Mouse (Mus musculus) testis, adult 2 months (tissue): ENCODE measurements around the gene Map2k5. TPM values are rescaled to one million over a fixed set of nuclear protein-coding genes. Genes with fewer than 3 reads are reported as not detected.

ENCODE experiments used
- H3K27ac ChIP-seq: fragments of 200-500 bp; 2 replicates; pipeline ENCODE4 v1.5.1; 2012; ENCODE audit warnings: low read depth, low read length; ENCODE audit not compliant: control insufficient read depth, insufficient read depth
- H3K27me3 ChIP-seq: fragments of 200-500 bp; 2 replicates; pipeline ENCODE4 v1.6.1; 2012; ENCODE audit warnings: mild to moderate bottlenecking, low read length, moderate library complexity; ENCODE audit not compliant: control insufficient read depth, insufficient read depth
- H3K36me3 ChIP-seq: fragments of 200-500 bp; 2 replicates; pipeline ENCODE4 v1.6.1; 2012; ENCODE audit warnings: mild to moderate bottlenecking, low read length; ENCODE audit not compliant: control insufficient read depth, insufficient read depth
- H3K4me1 ChIP-seq: fragments of 200-500 bp; 2 replicates; pipeline ENCODE4 v1.6.1; 2012; ENCODE audit warnings: low read length; ENCODE audit not compliant: control insufficient read depth, insufficient read depth
- H3K4me3 ChIP-seq: fragments of 200-500 bp; 2 replicates; pipeline ENCODE4 v1.5.1; 2012; ENCODE audit warnings: low read depth, mild to moderate bottlenecking, low read length, moderate library complexity, mixed read lengths; ENCODE audit not compliant: control insufficient read depth
- CTCF ChIP-seq: fragments of 200-500 bp; IDR thresholded peaks from 2 replicates; pipeline ENCODE4 v1.5.1; 2012; ENCODE audit warnings: low read depth, mild to moderate bottlenecking, inconsistent platforms, low read length, moderate library complexity; ENCODE audit not compliant: control insufficient read depth, insufficient read depth, insufficient replicate concordance
- POLR2A ChIP-seq: fragments of 200-500 bp; IDR thresholded peaks from 2 replicates; pipeline ENCODE4 v1.6.1; 2012; ENCODE audit warnings: low read depth, mild to moderate bottlenecking, inconsistent platforms, low read length, moderate library complexity; ENCODE audit not compliant: control insufficient read depth
- polyA plus RNA-seq: library from polyadenylated mRNA; depleted of rRNA; stranded (reverse); fragments of >200 nt; gene quantifications from 2 replicates; pipeline ENCODE4 v1.2.3, GENCODE M21; 2012

Map2k5 gene
- polyA plus RNA-seq, 1 experiment: 53.3 TPM

DNA sequence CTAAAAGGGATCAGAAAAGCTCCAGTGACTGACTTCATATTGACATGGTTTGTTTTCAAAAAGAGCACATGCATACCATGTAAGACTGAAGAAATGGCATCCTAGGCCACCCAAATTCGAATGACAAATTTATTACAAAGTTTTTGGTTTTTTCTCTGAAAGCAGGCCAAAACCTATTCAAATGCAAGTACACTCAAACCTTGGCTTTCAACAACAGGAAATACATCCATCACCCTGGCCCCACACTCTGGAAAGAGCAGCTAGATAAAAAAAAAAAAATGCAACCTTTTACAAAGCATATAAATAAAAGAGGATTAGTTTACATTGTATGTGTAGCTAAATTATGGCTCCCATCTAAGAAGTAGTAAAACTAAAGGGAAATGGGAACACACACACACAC lies 114.5 kb downstream of the Map2k5 start:
- Histone ChIP-seq H3K36me3 (no peaks in the 10 kb centered on the region; the same call in 1 of the 2 replicates), H3K4me3 (no peak overlapping the region), H3K27me3 (no peaks in the 10 kb centered on the region), H3K27ac (no peak overlapping the region), H3K4me1 (no peaks in the 10 kb centered on the region)
- TF ChIP-seq POLR2A (no peak), CTCF (no peak)

DNA sequence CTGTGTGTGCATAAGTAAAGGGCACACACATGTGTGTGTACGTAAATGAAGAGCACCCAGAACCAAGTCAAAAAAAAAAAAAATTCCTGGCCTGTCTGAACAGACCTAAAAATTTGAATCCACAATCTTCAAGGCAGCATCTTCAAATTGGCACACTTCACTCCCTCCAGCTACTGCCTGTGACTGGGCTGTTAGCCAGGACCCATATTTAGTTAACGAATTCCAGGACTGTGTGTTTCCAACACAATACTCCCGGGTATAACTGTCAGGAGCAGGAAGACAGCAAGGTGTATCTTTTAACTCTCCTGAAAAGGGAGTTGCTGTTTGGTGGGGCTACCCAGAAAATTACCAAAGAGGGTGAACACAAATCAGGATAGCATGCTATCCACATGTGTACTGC lies 118.9 kb downstream of the Map2k5 start:
- H3K36me3 ChIP-seq: peaks cover 2% of the 10 kb centered on the region
- no peak overlapping the region for H3K4me3 ChIP-seq
- no peaks in the 10 kb centered on the region for H3K27me3 ChIP-seq
- H3K27ac ChIP-seq: no peak overlapping the region
- TF ChIP-seq POLR2A (no peak), CTCF (no peak)
- no peaks in the 10 kb centered on the region for H3K4me1 ChIP-seq

DNA sequence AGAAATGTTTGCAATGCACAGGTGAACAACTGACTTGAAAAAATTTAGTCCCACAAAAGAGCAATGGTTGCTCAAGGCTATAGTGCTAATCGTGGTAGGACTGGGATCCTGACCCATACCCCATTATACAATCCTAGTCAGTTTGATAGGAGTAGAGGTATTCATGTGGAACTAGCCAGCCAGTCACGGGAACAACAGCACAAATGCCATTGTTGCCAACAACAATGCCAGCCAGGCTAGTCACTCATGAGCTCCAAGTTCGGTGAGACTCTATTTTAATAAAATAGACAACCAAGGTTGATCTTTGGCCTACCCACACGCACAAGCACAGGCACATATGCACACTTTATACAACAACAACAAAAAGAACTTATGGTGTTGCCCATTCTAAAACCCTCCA lies 120.0 kb downstream of the Map2k5 start:
- Histone ChIP-seq H3K4me3 (no peak overlapping the region), H3K27me3 (no peaks in the 10 kb centered on the region), H3K27ac (no peak overlapping the region), H3K4me1 (no peaks in the 10 kb centered on the region), H3K36me3 (peaks cover 2% of the 10 kb centered on the region)
- TF ChIP-seq POLR2A: no peak
- TF ChIP-seq CTCF: no peak

DNA sequence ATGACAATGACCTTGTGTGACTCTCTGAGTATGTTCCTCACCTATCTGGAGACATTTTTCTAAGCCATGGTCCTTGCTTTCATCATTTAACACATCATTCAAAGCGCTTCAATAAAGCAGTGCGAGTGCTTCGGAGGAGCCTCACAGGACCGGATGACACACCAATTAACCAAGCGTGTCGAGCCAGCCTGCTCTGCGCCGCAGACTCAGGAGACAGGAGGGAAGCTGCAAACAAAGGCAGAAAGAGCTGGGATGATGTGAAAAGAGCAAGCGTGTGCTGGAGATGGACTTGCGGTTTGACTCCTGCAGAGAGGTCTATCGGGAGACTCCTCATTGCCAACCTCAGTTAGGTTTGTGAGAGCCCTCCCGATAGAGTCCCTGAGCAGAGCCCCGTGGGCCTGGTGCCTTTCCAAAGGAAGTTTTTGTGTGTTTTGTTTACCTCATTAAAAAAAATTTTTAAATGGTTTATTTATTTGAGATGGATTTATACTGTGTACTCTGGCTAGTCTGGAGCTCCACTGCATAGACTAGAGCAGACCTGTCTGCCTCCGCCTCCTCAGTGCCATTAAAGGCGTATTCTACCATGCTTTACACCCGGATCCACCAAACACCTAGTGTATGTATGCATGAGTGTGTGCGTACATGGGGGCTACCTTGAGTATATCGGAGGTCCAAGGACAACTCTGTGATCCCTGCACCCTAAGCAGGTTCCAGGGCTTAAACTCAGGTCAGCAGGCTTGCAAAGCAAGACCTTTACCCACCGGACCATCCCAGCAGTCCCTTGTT lies 126.7 kb downstream of the Map2k5 start:
- H3K4me1 ChIP-seq: no peaks in the 10 kb centered on the region
- no peak for TF ChIP-seq POLR2A
- TF ChIP-seq CTCF: no peak
- no peaks in the 10 kb centered on the region; the same call in 1 of the 2 replicates for H3K36me3 ChIP-seq
- no peaks in the 10 kb centered on the region for H3K27me3 ChIP-seq
- H3K4me3 ChIP-seq: no peak overlapping the region
- H3K27ac ChIP-seq: no peak overlapping the region

DNA sequence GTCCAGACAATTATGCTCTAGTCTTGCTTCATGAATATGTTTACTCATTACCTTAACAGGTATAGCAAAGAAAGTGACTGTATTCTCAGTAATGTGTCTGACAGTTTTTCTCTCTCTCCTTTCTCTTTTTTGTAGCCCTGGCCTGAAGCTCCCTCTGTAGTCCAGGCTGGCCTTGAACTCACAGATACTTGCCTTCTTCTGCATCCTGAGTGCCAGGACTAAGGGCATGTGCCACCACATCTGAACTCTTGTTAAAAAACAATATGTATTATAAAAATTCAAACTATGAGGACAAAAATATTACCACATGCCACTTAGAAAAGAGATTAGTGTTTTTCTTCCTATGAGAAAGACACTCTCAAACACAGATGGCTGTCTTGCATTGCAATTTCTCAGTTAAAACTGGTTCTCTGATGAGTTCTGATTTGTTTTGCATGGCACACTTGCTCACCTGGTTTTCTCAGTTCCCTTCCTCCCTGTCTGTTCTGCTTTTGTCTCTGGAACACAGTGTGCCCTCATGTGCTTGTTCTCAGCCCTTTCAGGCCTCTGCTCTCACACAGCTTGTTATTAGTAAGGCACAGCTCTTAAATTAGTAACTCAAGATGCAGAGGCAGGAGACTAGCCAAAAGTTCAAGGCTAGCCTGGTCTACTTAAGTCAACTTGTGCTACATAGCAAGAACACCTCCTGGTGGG lies 129.5 kb downstream of the Map2k5 start:
- H3K4me3 ChIP-seq: no peak overlapping the region
- H3K27ac ChIP-seq: no peak overlapping the region
- H3K36me3 ChIP-seq: no peaks in the 10 kb centered on the region
- TF ChIP-seq CTCF: no peak
- no peak for TF ChIP-seq POLR2A
- no peaks in the 10 kb centered on the region for H3K27me3 ChIP-seq
- no peaks in the 10 kb centered on the region; the same call in 1 of the 2 replicates for H3K4me1 ChIP-seq

DNA sequence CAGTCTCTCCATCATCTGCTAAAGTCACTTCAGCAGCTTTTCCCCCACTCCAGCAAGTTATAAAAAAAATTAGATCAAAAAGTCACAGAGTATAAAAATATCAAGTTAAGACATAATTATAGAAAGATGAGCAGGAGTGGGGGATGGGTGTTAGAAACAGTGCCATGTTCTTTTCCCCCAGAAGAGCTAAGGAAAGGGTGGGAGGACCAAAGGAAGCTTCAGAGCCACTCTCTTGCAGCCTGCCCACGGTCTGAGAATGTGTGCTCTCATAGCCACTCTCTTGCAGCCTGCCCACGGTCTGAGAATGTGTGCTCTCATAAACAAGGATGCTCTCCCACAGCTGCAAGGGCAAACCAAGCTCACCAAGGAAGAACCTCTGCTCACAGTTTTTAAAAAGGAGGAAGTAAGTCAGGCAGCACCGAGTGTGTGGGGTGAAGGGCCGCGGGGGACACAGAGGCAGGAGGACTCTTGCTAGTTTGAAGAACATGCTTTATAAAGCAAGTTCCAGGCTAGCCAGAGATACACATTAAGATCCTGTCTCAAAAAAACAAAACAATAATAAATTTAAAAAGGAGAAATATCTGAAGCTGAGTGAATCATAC lies 131.0 kb downstream of the Map2k5 start:
- Histone ChIP-seq H3K4me1 (no peaks in the 10 kb centered on the region; the same call in 1 of the 2 replicates), H3K4me3 (no peak overlapping the region), H3K27me3 (no peaks in the 10 kb centered on the region), H3K27ac (no peak overlapping the region), H3K36me3 (no peaks in the 10 kb centered on the region)
- no peak for TF ChIP-seq CTCF
- TF ChIP-seq POLR2A: no peak

DNA sequence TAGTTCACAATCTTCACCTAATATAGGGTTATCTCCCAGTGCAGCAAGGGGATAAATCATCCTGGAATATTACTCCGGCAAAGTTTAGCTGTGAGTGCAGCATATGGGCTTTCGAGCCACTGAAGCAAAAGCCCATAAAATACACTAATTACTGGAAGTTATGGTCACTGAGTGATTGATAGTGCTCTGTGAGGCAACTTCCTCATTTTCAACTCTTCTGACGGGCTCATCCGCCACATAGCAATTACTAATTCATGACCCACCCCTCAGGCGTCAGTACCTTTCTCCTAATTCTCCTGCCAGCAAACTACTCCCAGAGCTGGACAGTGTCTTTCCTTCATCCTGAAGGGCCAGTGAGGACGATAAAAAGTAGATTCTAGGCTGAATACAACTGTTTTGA lies 135.7 kb downstream of the Map2k5 start:
- Histone ChIP-seq H3K4me1 (no peaks in the 10 kb centered on the region; the same call in 1 of the 2 replicates), H3K27me3 (no peaks in the 10 kb centered on the region), H3K36me3 (no peaks in the 10 kb centered on the region), H3K27ac (no peak overlapping the region), H3K4me3 (no peak overlapping the region)
- TF ChIP-seq CTCF (no peak), POLR2A (no peak)
